In the genomic region with DNA sequence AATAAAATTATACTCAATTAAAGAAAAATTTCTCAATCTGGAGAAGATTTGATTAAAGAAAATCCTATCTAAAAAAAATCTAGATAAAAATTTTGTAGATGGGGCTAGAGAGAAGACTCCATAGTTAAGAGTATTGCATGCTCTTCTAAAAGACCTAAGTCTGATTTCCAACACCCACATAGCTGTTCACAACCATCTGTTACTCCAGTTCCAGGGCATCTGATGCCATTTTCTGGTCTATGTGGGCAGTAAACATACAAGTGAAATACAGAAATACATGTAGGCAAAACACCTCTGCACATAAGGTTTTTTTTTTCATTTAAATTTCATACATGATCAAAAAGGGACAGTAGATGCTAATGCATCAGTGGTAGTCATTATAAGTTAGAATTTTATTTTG, we compare ENCODE assay signal across 11 mouse cellular contexts.
"Had no signal": no experiment of that assay in that cellular context is flagged by ENCODE, and none has a peak within 500 bp of the region (broad histone marks: within the 10 kb centered on the region; RNA-seq: fewer than 3 reads in every experiment).

No protein-coding gene starts in this region.

- DNase-seq: retina, postnatal 1 day; right cerebral cortex, adult 18-20 months; right cerebral cortex, postnatal 25 days; right cerebral cortex, postnatal 4 days; spleen, adult 18-20 months; thymus, adult 18-20 months; thymus, adult 2 months; thymus, postnatal 14 days; thymus, postnatal 25 days; thymus, postnatal 36 days; thymus, postnatal 4 days had no signal
